Mouse (Mus musculus) spleen, postnatal 10 days (tissue): Measurements from ENCODE around the gene 2810004N23Rik.

ENCODE experiments used
- DNase-seq, 2 experiments: peaks; one replicate each; pipeline ENCODE4 v3.0.0; 2021 to 2022; ENCODE audit warnings: low spot score in 2 of 2

The 2810004N23Rik gene

DNA sequence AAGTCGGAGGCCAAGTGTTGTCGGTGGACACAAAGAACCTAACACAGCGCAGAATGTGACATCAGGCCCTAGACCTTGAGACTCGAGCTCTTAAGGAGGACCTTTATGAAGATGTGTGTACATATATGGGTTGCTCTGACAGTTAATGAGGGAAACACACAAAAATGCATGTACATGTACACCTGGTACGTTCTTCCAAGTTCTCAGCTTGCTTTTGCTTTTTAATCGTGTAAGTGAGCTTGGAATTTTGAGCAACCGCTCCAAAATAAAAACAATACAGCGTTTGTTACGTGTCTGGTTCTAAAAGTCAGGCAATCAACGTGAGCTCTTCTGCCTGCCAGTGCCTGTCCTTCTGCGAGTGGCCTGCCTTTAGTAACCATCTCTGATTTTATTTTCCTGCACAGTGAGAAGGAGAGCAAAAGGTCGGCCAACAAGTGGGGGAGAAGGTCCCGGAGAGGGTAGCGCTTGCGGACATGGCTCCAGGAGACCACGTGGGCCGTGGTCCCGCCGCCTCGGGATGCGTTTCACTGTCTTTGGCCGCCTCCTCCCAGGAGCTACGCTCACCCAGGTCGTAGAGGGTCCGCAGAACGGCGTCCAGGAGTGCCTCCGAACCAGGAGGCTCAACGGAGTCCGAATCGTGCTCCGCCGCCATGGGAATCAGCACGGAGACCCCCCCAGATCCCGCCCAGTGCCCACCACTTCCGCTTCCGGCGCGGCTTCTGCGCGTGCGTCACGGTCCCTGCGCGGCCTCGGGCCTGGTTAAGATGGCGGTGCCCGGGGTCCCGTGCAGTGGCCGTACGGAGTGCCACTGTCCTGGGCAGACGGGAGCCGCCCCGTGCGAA is at the start of gene 2810004N23Rik, which contains the start of gene Gnpat:
Gene 2810004N23Rik (minus strand): TSS at position 800 of the 842 bp plus-strand sequence.
Gene Gnpat (plus strand): TSS at position 713 of the 842 bp plus-strand sequence.
- DNase-seq = peak; percentile 91 to 92

DNA sequence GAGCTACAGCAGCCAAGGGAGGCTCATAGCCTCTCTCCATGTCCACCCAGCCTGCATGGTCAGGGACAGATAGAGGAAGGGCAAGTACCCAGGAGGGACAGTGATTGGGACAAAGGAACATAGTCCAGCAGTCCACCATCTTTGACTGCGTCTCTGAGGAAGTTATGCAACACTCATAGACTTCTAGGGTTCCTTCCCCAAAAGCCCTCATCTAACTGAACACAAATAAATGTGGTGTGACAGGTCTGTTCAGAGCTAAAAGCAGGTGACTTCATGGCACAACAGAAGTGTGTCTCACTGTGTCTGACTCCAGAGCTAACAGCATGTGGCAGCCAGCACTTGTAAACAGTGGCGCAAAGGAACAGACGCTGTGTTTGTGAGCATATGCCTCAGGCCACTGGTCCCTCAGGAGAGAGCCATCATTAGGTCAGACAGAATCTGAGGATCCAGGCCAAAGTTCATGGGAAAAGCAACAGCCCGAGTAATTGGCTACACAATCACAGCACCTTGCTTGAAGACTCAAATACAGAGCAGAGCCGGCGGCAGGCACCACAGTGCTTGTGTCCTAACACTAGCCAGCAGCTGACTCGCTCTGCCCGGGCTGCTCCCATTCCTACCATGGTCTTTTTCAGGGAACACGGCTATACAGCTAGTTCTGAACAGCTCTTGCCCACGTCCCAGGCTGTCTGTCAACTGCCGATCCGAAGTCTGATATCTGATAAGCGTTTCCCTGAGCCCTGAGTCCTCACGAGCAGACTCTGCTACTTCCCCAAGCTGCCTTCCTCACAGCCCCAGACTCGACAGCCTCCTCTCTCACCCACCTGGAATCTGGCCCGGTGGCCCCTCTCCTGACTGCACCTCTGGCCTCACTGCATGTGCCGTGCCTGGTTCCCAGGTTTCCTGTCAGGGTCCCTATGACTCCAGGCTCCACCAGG is 49.3 kb upstream of the 2810004N23Rik start:
- no peak for DNase-seq

DNA sequence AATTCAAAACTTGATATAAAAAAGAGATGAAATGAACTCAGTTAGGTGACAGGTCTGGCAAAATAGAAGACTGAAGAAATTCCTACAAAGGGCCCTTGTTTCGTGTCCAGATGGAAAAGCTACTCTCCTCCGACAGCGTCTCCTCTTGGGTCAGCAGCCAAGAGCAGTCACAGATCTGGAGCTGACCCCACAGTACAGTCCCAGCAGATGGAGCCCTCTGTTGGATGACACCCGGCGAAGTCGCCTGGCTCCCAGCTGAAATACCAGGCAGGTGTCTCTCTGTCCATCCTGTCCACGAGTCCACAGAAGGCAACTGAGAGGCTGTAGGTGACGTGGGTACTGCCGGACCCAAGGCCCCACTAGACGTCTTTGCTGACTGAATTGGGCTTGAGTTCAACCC is 47.4 kb upstream of the 2810004N23Rik start:
- DNase-seq = no peak

GRCm38 (mm10) chr8:124909936-124910335 is 47.0 kb upstream of the 2810004N23Rik start:
- DNase-seq = no peak

DNA sequence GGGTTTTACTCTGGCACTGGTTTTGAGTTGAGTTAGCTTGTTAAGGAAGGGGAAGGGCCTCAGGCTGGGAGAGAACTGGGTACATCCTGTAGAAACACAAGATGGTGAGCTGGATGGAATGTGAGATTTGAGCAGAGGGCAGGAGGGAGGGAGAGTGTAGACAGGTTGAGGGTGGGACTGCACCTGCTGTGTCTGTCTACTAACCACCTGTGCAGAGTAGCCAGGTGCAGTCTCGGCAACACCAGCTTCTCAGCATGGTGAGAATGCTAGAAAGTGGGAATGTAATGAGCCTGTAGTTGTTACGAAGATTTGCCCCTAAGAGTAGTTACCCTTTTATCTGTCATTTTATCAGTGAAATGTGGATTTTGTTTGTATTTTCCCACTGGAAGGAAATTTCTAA is 42.6 kb upstream of the 2810004N23Rik start:
- DNase-seq = no peak

DNA sequence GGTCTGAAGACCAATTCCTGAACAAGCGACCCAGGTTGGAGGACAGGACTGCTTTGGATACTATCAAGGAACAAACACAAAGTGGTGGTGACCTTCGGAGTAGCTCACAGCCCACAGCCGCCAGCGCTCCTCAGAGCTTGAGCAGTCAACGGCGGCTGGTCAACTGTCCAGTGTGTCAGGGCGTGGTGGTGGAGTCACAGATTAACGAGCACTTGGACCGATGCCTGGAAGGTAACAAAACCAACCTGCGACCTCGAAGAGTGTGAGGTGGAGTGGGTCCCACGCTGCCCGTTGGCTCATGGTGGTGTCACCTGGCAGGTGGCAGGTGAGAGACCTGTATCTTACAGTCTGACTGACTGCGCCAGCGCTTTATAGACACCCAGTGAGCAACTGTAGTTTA is 40.3 kb upstream of the 2810004N23Rik start:
- no peak for DNase-seq

DNA sequence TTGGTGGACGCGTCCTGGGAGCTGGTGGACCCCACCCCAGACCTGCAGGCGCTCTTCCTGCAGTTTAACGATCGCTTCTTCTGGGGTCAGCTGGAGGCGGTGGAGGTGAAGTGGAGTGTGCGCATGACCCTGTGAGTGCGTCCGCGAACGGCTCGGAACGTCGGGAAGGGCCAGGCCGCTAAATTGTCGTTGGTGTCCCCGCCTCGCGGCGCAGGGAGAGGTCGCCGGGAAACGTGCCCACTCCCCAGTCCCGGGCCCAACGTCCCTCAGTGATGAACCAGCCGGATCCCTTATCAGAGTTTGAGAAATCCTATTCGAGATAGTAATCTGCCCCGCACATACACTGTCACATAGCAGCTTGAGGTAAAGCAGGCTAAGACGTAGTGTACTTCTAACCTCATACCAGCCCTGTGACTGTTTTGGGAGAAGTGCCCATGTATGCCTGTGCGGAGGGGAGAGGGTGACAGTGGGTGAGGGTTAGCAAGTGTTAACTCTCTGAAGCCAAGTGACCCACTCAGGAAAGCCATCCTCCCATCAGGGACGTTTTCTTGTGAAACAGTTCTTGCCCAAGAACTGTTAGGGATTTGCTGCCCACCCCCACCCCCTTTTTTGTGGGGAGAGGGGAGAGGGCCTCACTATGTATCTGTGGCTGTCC is 35.5 kb upstream of the 2810004N23Rik start:
- no peak for DNase-seq

DNA sequence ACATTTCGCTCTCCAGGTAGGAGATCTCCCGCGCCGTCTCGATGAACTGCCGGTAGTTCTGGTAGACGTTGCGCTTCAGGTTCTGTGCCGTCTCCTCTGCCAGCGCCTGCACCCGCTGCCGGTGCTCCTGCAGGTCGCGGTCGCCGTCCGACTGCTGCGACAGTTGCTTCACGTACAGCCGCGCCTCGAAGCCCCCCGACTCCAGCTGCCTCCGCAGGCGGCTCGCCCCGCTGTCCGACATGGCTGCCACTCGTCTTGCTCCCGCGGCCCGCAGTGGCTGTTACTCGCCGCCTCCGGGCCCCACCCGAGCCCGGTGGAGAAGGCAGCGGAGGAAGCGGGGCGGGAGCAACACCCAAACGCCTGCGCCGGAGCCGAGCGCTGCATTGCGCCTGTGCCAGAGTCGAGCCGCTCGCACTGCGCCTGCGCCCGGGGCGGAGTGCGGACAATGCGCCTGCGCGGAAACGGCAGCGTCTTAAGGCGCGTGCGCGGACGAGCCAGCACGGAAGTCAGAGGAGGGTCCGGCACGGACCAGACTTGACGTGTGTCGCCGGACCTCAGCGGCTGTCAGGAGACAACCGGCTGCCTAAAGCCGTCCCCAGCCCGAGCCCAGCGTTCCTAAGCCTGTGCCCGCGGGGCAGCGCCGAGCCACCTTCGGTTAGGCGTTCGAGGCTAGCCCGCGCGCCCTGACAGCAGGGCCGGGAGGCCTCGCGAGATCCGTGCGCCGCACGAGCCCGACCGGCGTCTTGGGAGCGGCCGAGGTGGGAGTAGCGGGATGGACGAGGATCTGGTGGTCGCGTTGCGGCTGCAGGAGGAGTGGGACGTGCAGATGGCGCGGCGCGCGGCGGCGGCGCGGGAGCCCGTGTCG is 34.7 kb upstream of the 2810004N23Rik start, which contains the start of the genes Exoc8 and Sprtn:
Gene Exoc8 (minus strand): TSS at position 320 of the 865 bp plus-strand sequence.
Gene Sprtn (plus strand): TSS at position 501 of the 865 bp plus-strand sequence.
- DNase-seq = peak; percentile 98

GRCm38 (mm10) chr8:124896632-124897385 is 33.9 kb upstream of the 2810004N23Rik start:
- DNase-seq = peak; percentile 68 to 82

DNA sequence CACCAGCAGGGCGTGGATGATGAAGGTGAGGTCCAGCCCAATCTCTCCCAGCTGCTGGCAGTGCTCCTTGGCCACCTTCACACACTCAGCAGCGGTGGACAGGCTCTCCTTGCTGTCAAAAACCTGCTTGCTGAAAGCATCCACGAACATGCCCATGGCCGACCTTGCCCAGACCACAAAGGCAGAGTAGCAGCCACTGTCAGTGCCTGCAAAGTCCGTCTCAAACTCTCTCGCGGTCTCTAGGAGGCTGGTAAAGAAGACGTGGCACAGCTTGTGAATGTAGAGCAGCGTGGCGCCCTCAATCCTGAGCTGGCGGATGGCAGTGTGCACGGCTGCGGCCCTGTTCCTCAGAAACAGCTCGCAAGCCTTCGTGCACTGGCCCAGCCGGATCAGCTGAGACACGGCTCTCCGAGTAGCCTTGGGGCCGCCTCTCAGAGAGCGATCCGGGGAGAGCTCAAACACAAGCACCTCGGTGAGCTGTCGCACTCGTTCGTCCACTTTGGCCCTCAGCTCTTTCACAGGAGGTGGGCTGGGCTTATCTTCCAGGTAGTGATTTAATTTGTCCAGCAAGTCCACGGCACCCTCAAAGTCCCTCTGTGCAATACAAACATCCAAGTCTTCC is 33.2 kb upstream of the 2810004N23Rik start:
- peak in 1 of 2 experiments; percentile 25 for DNase-seq

DNA sequence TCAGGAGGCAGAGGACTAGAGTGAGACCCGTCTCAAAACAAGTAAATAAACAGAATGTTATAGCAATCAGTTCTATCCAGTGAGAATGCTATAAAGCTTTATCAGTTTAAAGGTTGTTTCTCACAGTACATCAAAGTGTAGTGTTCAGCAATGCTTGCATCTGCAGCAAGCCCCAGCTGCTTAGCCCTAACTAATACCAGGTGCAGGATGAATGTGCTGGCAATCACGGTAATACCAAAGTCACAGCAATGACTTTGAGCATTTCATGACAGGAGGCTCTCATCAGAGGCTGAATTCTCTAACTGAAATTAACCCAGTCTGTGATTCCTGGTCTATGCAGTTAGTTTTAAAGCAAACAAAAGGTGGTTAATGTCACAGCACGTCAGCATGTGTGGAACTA is 29.7 kb upstream of the 2810004N23Rik start:
- no peak for DNase-seq

DNA sequence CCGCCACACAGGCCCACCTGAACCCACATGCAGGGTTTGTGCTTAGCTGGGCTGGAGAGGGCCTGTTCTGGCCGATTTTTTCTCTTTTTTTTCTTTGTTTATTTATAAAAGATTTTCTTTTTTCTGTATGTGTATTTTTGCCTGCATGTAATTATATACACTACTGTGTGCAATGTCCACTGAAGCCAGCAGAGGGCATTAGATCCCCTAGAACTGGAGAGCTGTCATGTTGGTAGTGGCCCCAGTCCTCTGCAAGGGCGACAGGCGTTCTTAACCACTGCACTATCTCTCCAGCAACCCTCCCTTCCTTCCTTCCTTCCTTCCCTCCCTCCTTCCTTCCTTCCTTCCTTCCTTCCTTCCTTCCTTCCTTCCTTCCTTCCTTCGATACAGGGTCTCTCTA is 25.5 kb upstream of the 2810004N23Rik start:
- no peak for DNase-seq

GRCm38 (mm10) chr8:124878946-124879526 is 16.1 kb upstream of the 2810004N23Rik start:
- DNase-seq = no peak

GRCm38 (mm10) chr8:124878141-124878540 is 15.2 kb upstream of the 2810004N23Rik start:
- no peak for DNase-seq

- no peak for DNase-seq
These were observed 9.8 kb upstream of the 2810004N23Rik start for GRCm38 (mm10) chr8:124872690-124873089.

GRCm38 (mm10) chr8:124872081-124872480 is 9.2 kb upstream of the 2810004N23Rik start:
- no peak for DNase-seq

DNA sequence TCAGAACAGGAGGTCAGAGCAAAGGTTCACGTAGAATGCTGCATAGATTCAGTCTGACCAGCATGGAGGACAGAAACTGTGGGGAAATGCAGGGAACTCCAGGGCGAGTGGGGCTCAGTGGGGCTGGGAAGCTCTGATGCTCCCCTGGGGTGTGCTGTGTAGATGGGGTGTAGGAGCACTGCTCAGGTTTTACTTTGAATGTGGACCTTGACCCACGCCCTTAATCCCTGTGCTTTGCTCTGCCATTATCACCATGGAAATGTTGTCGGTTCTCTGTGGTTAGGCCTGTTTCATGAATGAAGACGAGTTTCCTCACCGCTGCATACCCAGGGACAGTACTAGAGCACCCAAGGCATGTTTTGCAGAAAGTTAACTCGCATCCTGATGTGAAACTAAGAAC is 8.6 kb upstream of the 2810004N23Rik start:
- no peak for DNase-seq

DNA sequence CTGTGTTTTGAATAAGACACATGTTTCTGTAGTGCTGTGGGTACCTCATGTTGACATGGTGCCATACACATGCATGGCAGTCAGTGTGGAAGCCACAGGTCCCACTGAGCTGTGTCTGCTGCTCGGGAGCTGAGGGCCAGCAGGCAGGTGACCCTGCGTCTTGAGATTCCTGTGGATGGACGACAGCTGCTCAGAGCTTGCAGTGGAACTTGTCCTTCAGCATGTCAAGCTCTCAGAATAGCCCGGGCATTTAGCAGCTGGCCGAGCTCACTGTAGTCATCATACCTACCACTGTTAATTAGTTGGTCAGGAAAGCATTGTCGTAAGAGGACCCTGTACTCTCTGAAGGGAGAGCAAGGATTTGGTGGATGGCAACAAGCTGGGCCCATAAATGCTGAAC is 6.8 kb upstream of the 2810004N23Rik start:
- no peak for DNase-seq

DNA sequence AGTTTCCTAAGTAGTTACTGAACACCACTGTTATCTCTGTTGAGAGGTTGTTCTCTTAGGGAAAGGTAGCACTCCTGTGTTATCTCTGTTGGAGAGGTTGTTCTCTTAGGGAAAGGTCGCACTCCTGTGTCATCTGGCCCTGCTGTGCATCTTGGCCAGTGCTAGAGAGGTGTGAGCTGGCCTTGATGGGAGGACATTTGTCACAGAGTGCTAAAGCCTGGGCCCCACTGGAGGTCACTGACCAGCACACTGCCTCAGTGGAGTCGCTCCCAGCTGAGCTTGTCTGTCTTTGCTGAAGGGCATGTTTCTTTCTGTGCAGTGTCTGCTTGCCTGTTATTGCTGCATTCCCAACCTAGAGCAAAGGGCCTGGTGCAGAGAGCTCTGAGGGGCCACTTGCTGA is 4.2 kb upstream of the 2810004N23Rik start:
- no peak for DNase-seq
